Mouse (Mus musculus): ENCODE data around the gene Olfr1471. TPM values are rescaled to one million over a fixed set of nuclear protein-coding genes. Genes with fewer than 3 reads are reported as not detected.

Gene Olfr1471
- not detected in 2 replicates for polyA plus RNA-seq (2021; fragmentation: Nextera tagmentation)
- long read RNA-seq, experiment 1: 0 reads
- long read RNA-seq, experiment 2: 0 reads

GRCm38 (mm10) chr19:13443109-13443508 is at the start of gene Olfr1471:
TSS of gene Olfr1471 (plus strand) at chr19:13443409.

GRCm38 (mm10) chr19:13407549-13407948 is 35.7 kb upstream of the Olfr1471 start, which contains the start of gene Olfr1469:
TSS of gene Olfr1469 (plus strand) at chr19:13407849.

DNA sequence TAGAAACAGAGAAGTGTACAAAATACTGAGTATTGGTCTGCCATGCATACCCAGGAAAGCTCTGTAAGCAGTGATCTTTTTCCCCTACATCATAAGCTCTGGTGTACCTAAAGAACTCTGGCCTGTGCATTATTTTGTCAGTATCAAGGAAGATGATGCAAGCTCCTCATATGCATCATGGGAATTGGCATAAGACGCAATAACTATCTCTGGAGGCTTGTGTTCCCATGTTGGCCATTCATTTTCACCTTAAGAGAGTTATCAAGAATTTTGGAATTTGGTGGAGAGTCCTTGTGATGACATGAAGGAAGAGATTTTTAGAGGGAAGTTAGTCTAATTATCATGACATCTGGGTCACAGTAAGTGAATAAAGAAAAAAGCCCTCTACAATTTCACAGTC is 12.8 kb downstream of the Olfr1471 start, which contains the start of gene Olfr1472:
Gene Olfr1472 (minus strand): TSS at position 101 of the 400 bp plus-strand sequence.

DNA sequence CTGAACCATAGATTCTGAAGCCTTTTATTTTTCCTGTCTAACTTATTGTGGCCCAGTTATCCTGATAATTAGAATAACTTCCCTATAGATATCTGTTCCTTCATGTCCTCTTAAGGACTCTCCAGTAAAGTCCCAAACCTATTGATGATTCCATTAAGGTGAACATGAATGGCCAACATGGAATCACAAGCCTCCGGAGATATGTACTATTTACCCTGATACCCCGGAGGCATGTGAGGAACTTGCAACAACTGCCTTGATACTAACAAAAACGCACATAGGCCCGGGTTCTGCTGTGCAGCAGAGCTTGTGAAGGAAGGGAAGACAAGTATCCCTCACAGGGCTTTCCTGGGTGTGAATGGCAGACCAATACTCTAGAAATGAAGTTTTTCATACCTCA is 26.1 kb downstream of the Olfr1471 start, which contains the start of gene Olfr1474:
Gene Olfr1474 (plus strand): TSS at position 301 of the 400 bp plus-strand sequence.

DNA sequence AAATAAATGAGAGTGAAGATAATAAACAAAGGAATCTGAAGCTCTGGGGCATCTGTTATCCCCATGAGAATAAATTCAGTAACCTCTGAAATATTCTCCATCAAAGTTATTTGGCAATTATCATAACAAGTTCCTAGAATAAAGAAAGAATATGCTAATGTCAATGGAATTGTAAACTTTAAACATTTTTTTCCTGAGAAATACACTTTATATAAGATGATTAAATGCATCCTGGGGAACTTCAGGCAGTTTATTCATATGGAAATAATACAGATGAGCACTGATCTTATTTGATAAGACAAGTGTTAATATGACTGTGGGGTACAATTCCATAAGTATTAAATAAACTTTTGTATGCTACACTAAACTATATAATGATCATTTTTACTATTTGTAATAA is 36.9 kb downstream of the Olfr1471 start, which contains the start of gene Olfr1475:
Gene Olfr1475 (minus strand): TSS at position 101 of the 400 bp plus-strand sequence.

DNA sequence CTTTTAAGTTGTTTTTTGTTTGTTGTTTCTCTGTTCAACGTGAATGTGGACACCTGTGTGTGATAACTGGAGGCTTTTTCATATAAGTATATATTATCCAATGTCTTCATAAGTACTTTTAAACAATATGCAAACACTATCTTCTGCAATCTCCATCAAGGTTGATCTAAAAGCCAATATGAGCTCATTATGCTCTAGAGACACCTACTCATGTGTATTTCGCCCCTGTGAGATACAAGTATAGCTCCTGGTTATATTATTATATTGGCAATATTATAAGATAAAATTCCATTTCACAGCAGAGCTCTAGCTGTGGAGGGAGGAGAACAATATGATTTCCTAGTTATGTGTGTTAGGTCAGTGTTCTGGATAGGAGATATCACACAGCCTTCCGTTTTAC is 57.0 kb downstream of the Olfr1471 start, which contains the start of gene Olfr1477:
Gene Olfr1477 (plus strand): TSS at position 301 of the 400 bp plus-strand sequence.

Other genes with a start within 250 kb of the Olfr1471 start
- not detected in 2 replicates for gene Olfr1463, start 212.1 kb upstream of the Olfr1471 start, polyA plus RNA-seq (2021; fragmentation: Nextera tagmentation)
- not detected in 2 replicates for gene Olfr1465, start 127.9 kb upstream of the Olfr1471 start, polyA plus RNA-seq (2021; fragmentation: Nextera tagmentation)
- gene Olfr1466, start 104.5 kb upstream of the Olfr1471 start, polyA plus RNA-seq (2021; fragmentation: Nextera tagmentation): not detected in 2 replicates
- gene Olfr1467, start 81.2 kb upstream of the Olfr1471 start, polyA plus RNA-seq (2021; fragmentation: Nextera tagmentation): not detected in 2 replicates
- not detected in 2 replicates for gene Olfr1469, start 35.6 kb upstream of the Olfr1471 start, polyA plus RNA-seq (2021; fragmentation: Nextera tagmentation)
- not detected in 2 replicates for gene Olfr1472, start 12.7 kb downstream of the Olfr1471 start, polyA plus RNA-seq (2021; fragmentation: Nextera tagmentation)
- not detected in 2 replicates for gene Olfr1474, start 26.2 kb downstream of the Olfr1471 start, polyA plus RNA-seq (2021; fragmentation: Nextera tagmentation)
- gene Olfr1475, start 36.8 kb downstream of the Olfr1471 start, polyA plus RNA-seq (2021; fragmentation: Nextera tagmentation): not detected in 2 replicates
- gene Olfr1477, start 57.1 kb downstream of the Olfr1471 start, polyA plus RNA-seq (2021; fragmentation: Nextera tagmentation): not detected in 2 replicates
- not detected in 2 replicates for gene Olfr1480, start 84.5 kb downstream of the Olfr1471 start, polyA plus RNA-seq (2021; fragmentation: Nextera tagmentation)
- not detected in 2 replicates for gene Olfr1484, start 140.1 kb downstream of the Olfr1471 start, polyA plus RNA-seq (2021; fragmentation: Nextera tagmentation)
- gene Olfr1487, start 174.0 kb downstream of the Olfr1471 start, polyA plus RNA-seq (2021; fragmentation: Nextera tagmentation): not detected in 2 replicates
- 0.04 TPM in 1 of 2 replicates, not detected in the other for gene Olfr1489, start 188.2 kb downstream of the Olfr1471 start, polyA plus RNA-seq (2021; fragmentation: Nextera tagmentation)
- gene Olfr1490, start 207.7 kb downstream of the Olfr1471 start, polyA plus RNA-seq (2021; fragmentation: Nextera tagmentation): not detected in 2 replicates

Measured in left cerebral cortex, adult 6 months (tissue).